37 mouse cellular contexts compared by ENCODE assay signal in genomic region chr6:49252207-49252606, GRCm38 (mm10). TPM values are rescaled to one million over a fixed set of nuclear protein-coding genes. Genes with fewer than 3 reads are reported as not detected.
"Had no signal": no experiment of that assay in that cellular context is flagged by ENCODE, and none has a peak within 500 bp of the region (broad histone marks: within the 10 kb centered on the region; RNA-seq: fewer than 3 reads in every experiment).

No protein-coding gene starts in this region.

- ATAC-seq: hindbrain, embryonic 16.5 days; hindbrain, postnatal 0 days; inflammation-experienced regulatory T-cells, adult 6 months; intestine, embryonic 15.5 days; intestine, embryonic 16.5 days; intestine, postnatal 0 days had no signal

- DNase-seq: heart, postnatal 10 days; heart, postnatal 36 days; heart, postnatal 4 days; kidney, adult 11 months; kidney, adult 18-20 months; kidney, adult 2 months; kidney, adult 8-10 months; kidney, adult 9 months; kidney, postnatal 10 days; kidney, postnatal 14 days; kidney, postnatal 25 days; kidney, postnatal 36 days; kidney, postnatal 4 days; layer of hippocampus, adult 9-11 months had no signal

- H3K27ac ChIP-seq: heart, embryonic 10.5 days; heart, embryonic 13.5 days; heart, embryonic 15.5 days; hindbrain, embryonic 10.5 days; hindbrain, embryonic 12.5 days; hindbrain, embryonic 13.5 days; hindbrain, embryonic 14.5 days; hindbrain, embryonic 15.5 days; hindbrain, postnatal 0 days; intestine, embryonic 15.5 days; kidney, embryonic 15.5 days; kidney, postnatal 0 days; layer of hippocampus, adult 2 months had no signal

- H3K27me3 ChIP-seq: heart, embryonic 12.5 days; heart, embryonic 13.5 days; heart, embryonic 15.5 days; hindbrain, embryonic 12.5 days; hindbrain, embryonic 13.5 days; hindbrain, embryonic 15.5 days; intestine, embryonic 15.5 days; kidney, embryonic 15.5 days had no signal

- H3K9me3 ChIP-seq: heart, embryonic 10.5 days; heart, embryonic 12.5 days; heart, embryonic 13.5 days; heart, embryonic 15.5 days; hindbrain, embryonic 10.5 days; hindbrain, embryonic 12.5 days; hindbrain, embryonic 13.5 days; hindbrain, embryonic 15.5 days; intestine, embryonic 15.5 days; kidney, embryonic 15.5 days had no signal

- H3K4me3 ChIP-seq: heart, embryonic 10.5 days; heart, embryonic 12.5 days; heart, embryonic 13.5 days; heart, embryonic 15.5 days; hindbrain, embryonic 10.5 days; hindbrain, embryonic 12.5 days; hindbrain, embryonic 13.5 days; hindbrain, embryonic 15.5 days; intestine, embryonic 15.5 days; kidney, embryonic 15.5 days; layer of hippocampus, adult 2 months had no signal

- H3K9ac ChIP-seq: heart, embryonic 12.5 days; heart, embryonic 13.5 days; heart, embryonic 15.5 days; hindbrain, embryonic 12.5 days; hindbrain, embryonic 13.5 days; hindbrain, embryonic 14.5 days; hindbrain, embryonic 15.5 days; intestine, embryonic 15.5 days; kidney, embryonic 15.5 days had no signal

- H3K4me2 ChIP-seq: heart, embryonic 11.5 days; heart, embryonic 12.5 days; heart, embryonic 13.5 days; heart, embryonic 15.5 days; hindbrain, embryonic 12.5 days; hindbrain, embryonic 13.5 days; hindbrain, embryonic 14.5 days; hindbrain, embryonic 15.5 days; intestine, embryonic 15.5 days; kidney, embryonic 15.5 days had no signal

- H3K4me1 ChIP-seq: hindbrain, embryonic 10.5 days; hindbrain, embryonic 12.5 days; hindbrain, embryonic 13.5 days; hindbrain, embryonic 15.5 days; intestine, embryonic 15.5 days; kidney, embryonic 15.5 days had no signal

RNA-seq across cellular contexts. Expression of gene Igf2bp3, which starts 37.5 kb away (rescaled TPM):
- total RNA-seq: heart, adult 8-10 months; layer of hippocampus, adult 18-20 months; layer of hippocampus, adult 2 months; layer of hippocampus, adult 8-10 months; left cerebral cortex, adult 18-20 months had no signal
